Mouse (Mus musculus): ENCODE results near the gene Igsf8. TPM values are rescaled to one million over a fixed set of nuclear protein-coding genes. Genes with fewer than 3 reads are reported as not detected.

Igsf8 gene
- polyA plus RNA-seq, 1 experiment: 95.3 TPM

DNA sequence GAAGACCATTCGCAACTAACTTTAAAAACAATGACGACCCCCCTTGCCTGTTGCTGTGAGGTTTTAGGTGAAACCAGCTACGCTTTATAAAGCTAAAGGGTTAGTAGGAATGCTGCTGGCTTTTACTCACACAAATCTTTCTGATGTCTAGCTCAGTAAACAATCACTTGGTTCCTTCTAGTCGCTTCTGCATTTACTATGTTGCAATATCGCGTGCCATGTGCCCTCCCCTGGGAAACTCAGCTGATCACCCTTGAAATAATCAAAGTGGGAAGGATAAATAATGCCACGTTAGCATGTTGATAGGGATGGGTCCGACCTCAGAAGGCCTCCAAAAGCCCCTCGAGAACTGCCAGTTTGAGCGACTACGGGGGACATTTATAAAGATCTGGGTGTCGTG is 85.9 kb downstream of the Igsf8 start:
- Histone ChIP-seq H3K79me3 (ENCODE audit: low read depth) (no peaks in the 10 kb centered on the region), H3ac (ENCODE audit: control insufficient read depth, insufficient read length, low read depth) (no peak overlapping the region), H3K36me3 (ENCODE audit: control insufficient read depth, insufficient read depth) (no peaks in the 10 kb centered on the region), H3K27me3 (ENCODE audit: control insufficient read depth, insufficient read depth, insufficient read length) (peaks cover 75% of the 10 kb centered on the region), H3K4me3 (ENCODE audit: insufficient read depth, poor library complexity, severe bottlenecking) (no peak overlapping the region), H3K79me2 (ENCODE audit: control insufficient read depth, insufficient read depth) (no peaks in the 10 kb centered on the region)
- TF ChIP-seq CTCF (IDR thresholded peaks at IDR 0.05; ENCODE audit: control insufficient read depth, insufficient read depth, insufficient read length) (no peak), FOSL1 (IDR thresholded peaks at IDR 0.05; ENCODE audit: insufficient read depth, low read length, poor library complexity, severe bottlenecking) (no peak)

DNA sequence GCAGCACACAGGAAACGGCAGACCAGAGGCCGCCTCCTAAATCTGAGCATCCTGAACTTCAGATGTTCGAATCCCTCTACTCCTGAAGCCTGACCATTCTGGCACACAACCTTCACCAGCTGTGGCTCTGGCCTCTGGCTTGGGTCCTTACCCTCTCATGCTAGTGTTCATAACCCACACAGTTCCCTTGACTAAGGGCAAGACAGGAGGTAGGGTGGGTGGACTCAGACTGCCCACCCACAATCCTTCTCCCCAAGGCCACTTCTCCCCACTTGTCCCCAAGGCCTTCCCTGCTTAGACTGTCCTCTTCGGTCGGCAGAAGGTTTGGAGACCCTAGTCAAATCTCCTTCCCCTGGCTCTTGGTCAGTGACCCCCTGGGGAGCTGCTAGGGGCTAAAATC is 88.1 kb downstream of the Igsf8 start:
- Histone ChIP-seq H3K79me3 (ENCODE audit: low read depth) (no peaks in the 10 kb centered on the region), H3K4me3 (ENCODE audit: insufficient read depth, poor library complexity, severe bottlenecking) (no peak overlapping the region), H3K36me3 (ENCODE audit: control insufficient read depth, insufficient read depth) (no peaks in the 10 kb centered on the region), H3ac (ENCODE audit: control insufficient read depth, insufficient read length, low read depth) (no peak overlapping the region), H3K27me3 (ENCODE audit: control insufficient read depth, insufficient read depth, insufficient read length) (peaks cover 74% of the 10 kb centered on the region), H3K79me2 (ENCODE audit: control insufficient read depth, insufficient read depth) (no peaks in the 10 kb centered on the region)
- TF ChIP-seq MAX (IDR thresholded peaks at IDR 0.05) (no peak), CEBPB (IDR thresholded peaks at IDR 0.05; ENCODE audit: low read depth) (no peak), CTCF (IDR thresholded peaks at IDR 0.05; ENCODE audit: control insufficient read depth, insufficient read depth, insufficient read length) (no peak), MYOG (IDR thresholded peaks at IDR 0.05; ENCODE audit: control insufficient read depth, extremely low read depth, insufficient read length) (no peak), USF1 (IDR thresholded peaks at IDR 0.05; ENCODE audit: low read depth) (no peak), MYOD1 (IDR thresholded peaks at IDR 0.05; ENCODE audit: control insufficient read depth, insufficient read length, low read depth) (no peak)

DNA sequence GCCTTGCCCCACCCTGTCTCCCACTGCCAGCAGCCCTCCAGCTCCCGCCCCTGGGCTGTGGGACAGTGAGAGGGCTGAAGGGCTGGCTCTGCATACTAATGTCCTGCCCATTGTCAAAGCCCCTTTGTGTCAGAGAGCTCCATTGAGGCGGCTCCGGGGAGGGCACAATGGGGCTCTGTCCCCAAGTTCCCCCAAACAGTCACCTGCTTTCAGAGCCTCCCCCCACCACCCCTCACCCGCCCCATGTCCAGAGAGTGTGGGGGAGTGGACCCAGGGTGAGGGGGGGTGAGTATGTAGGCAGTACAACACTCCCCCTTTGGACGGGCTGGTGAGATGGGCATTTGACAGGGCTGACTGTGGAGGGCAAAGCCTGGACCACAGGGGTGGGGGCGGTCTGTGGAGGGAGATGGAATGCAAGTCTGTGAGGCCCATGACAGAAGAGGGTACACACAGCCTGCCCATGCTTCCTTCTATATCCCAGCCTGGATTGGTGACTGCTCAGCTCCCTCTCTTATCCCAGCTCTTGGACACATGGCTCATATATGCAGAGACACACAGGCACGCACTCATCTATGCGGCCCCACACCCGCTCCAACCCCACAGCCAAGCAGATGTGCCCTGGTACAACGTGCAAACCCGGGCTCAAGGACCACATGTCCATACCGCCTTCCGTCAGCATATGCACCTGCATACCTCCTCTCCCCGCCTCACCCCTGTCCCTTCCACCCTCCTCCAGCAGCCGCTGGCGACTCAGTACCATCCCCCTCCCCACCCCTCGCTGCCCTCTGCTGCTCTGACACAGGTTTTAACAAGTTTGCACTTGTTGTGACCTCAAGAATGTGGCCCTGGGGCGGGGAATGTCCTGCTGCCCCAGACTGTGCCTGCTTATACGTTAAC is 88.7 kb downstream of the Igsf8 start:
- Histone ChIP-seq H3K79me2 (ENCODE audit: control insufficient read depth, insufficient read depth) (no peaks in the 10 kb centered on the region), H3K27me3 (ENCODE audit: control insufficient read depth, insufficient read depth, insufficient read length) (peaks cover 73% of the 10 kb centered on the region), H3K79me3 (ENCODE audit: low read depth) (no peaks in the 10 kb centered on the region), H3ac (ENCODE audit: control insufficient read depth, insufficient read length, low read depth) (no peak overlapping the region), H3K4me3 (ENCODE audit: insufficient read depth, poor library complexity, severe bottlenecking) (no peak overlapping the region), H3K36me3 (ENCODE audit: control insufficient read depth, insufficient read depth) (no peaks in the 10 kb centered on the region)
- TF ChIP-seq USF1 (IDR thresholded peaks at IDR 0.05; ENCODE audit: low read depth): no peak
- no peak for TF ChIP-seq MYOG (IDR thresholded peaks at IDR 0.05; ENCODE audit: control insufficient read depth, extremely low read depth, insufficient read length)
- TF ChIP-seq FOSL1 (IDR thresholded peaks at IDR 0.05; ENCODE audit: insufficient read depth, low read length, poor library complexity, severe bottlenecking): no peak
- no peak for TF ChIP-seq MYOD1 (IDR thresholded peaks at IDR 0.05; ENCODE audit: control insufficient read depth, insufficient read length, low read depth)

DNA sequence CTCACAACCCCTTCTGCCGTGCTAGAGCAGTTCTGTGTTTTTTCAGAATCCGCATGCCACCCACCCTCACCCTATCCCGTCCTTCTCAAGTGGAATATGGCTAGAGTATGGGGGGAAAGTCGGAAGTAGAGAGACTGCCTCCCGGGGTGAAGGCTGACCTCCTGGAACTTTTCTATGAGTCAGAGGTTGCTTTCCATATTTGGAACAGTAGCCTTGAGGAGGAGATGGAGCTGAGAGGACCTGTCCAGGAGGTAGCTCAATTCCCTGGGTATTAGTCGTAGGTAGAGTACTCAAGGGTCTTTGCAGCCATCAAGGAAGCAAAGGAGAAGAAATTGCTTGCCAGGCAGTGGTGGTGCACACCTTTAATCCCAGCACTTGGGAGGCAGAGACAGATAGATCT is 90.6 kb downstream of the Igsf8 start:
- Histone ChIP-seq H3K36me3 (ENCODE audit: control insufficient read depth, insufficient read depth) (no peaks in the 10 kb centered on the region), H3ac (ENCODE audit: control insufficient read depth, insufficient read length, low read depth) (no peak overlapping the region), H3K4me3 (ENCODE audit: insufficient read depth, poor library complexity, severe bottlenecking) (no peak overlapping the region), H3K27me3 (ENCODE audit: control insufficient read depth, insufficient read depth, insufficient read length) (peaks cover 71% of the 10 kb centered on the region), H3K79me3 (ENCODE audit: low read depth) (no peaks in the 10 kb centered on the region), H3K79me2 (ENCODE audit: control insufficient read depth, insufficient read depth) (no peaks in the 10 kb centered on the region)
- TF ChIP-seq CEBPB (IDR thresholded peaks at IDR 0.05; ENCODE audit: low read depth): no peak
- no peak for TF ChIP-seq CTCF (IDR thresholded peaks at IDR 0.05; ENCODE audit: control insufficient read depth, insufficient read depth, insufficient read length)
- no peak for TF ChIP-seq MYOD1 (IDR thresholded peaks at IDR 0.05; ENCODE audit: control insufficient read depth, insufficient read length, low read depth)
- no peak for TF ChIP-seq FOSL1 (IDR thresholded peaks at IDR 0.05; ENCODE audit: insufficient read depth, low read length, poor library complexity, severe bottlenecking)
- TF ChIP-seq USF1 (IDR thresholded peaks at IDR 0.05; ENCODE audit: low read depth): no peak
- TF ChIP-seq MAX (IDR thresholded peaks at IDR 0.05): no peak
- no peak for TF ChIP-seq MYOG (IDR thresholded peaks at IDR 0.05; ENCODE audit: control insufficient read depth, extremely low read depth, insufficient read length)

DNA sequence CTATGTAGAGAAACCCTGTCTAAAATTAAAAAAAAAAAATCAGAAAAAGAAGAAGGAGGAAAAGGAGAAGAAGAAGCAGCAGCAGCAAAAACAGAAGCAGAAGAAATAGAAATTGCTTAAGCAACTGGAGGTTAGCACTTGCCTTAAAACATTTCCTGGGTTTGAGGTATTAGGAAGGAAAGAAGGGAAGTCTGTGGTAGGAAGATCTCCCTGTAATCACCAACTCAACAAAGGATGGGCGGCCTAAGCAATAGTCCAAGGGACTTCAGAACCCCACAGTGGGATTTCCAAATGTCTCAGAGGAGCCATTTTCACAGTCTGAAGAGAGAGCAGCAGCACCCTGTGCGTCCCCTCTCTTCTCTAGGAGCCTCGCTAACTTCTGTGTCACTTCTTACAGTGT is 91.0 kb downstream of the Igsf8 start:
- no peak for TF ChIP-seq MAX (IDR thresholded peaks at IDR 0.05)
- TF ChIP-seq USF1 (IDR thresholded peaks at IDR 0.05; ENCODE audit: low read depth): no peak
- Histone ChIP-seq H3ac (ENCODE audit: control insufficient read depth, insufficient read length, low read depth) (no peak overlapping the region), H3K27me3 (ENCODE audit: control insufficient read depth, insufficient read depth, insufficient read length) (peaks cover 68% of the 10 kb centered on the region), H3K79me2 (ENCODE audit: control insufficient read depth, insufficient read depth) (no peaks in the 10 kb centered on the region), H3K79me3 (ENCODE audit: low read depth) (no peaks in the 10 kb centered on the region), H3K4me3 (ENCODE audit: insufficient read depth, poor library complexity, severe bottlenecking) (no peak overlapping the region), H3K36me3 (ENCODE audit: control insufficient read depth, insufficient read depth) (no peaks in the 10 kb centered on the region)

DNA sequence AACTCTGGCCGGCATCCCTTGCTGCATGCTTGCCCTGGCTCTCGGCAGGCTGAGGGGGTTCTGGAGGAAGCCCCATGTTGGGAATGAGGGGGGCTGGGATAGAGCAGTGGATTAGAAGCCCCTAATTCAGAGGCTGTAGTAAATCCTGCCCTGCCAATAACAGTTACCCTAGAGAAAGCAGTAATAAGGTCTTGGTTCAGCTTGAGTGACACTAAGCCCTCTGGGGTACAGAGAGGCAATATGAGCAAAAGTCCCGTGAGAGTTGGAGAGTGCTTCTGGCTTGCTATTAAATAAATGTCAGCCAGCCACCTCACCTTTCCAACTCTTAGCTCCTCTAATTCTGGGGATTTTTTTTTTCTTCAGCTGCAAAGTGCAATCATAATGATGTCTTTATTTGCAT is 93.9 kb downstream of the Igsf8 start:
- H3K79me2 ChIP-seq (ENCODE audit: control insufficient read depth, insufficient read depth): no peaks in the 10 kb centered on the region
- H3K79me3 ChIP-seq (ENCODE audit: low read depth): no peaks in the 10 kb centered on the region
- no peak overlapping the region for H3K4me3 ChIP-seq (ENCODE audit: insufficient read depth, poor library complexity, severe bottlenecking)
- no peak overlapping the region for H3ac ChIP-seq (ENCODE audit: control insufficient read depth, insufficient read length, low read depth)
- TF ChIP-seq CTCF (IDR thresholded peaks at IDR 0.05; ENCODE audit: control insufficient read depth, insufficient read depth, insufficient read length): no peak
- TF ChIP-seq USF1 (IDR thresholded peaks at IDR 0.05; ENCODE audit: low read depth): no peak
- TF ChIP-seq MAX (IDR thresholded peaks at IDR 0.05): no peak
- TF ChIP-seq MYOG (IDR thresholded peaks at IDR 0.05; ENCODE audit: control insufficient read depth, extremely low read depth, insufficient read length): no peak
- TF ChIP-seq MYOD1 (IDR thresholded peaks at IDR 0.05; ENCODE audit: control insufficient read depth, insufficient read length, low read depth): no peak
- no peak for TF ChIP-seq FOSL1 (IDR thresholded peaks at IDR 0.05; ENCODE audit: insufficient read depth, low read length, poor library complexity, severe bottlenecking)
- TF ChIP-seq CEBPB (IDR thresholded peaks at IDR 0.05; ENCODE audit: low read depth): no peak
- H3K36me3 ChIP-seq (ENCODE audit: control insufficient read depth, insufficient read depth): no peaks in the 10 kb centered on the region
- H3K27me3 ChIP-seq (ENCODE audit: control insufficient read depth, insufficient read depth, insufficient read length): peaks cover 71% of the 10 kb centered on the region

All from C2C12 (cell line).